In genomic region chr1:107353046-107353445, GRCm38 (mm10) we compare ENCODE assay signal across 16 mouse cellular contexts. TPM values are rescaled to one million over a fixed set of nuclear protein-coding genes. Genes with fewer than 3 reads are reported as not detected.
DNase-seq lines count a peak whose midpoint lies in the region; ATAC-seq and TF ChIP-seq lines count a peak whose summit lies in the region.
"Had no signal": no experiment of that assay in that cellular context is flagged by ENCODE, and none has a peak within 500 bp of the region (broad histone marks: within the 10 kb centered on the region; RNA-seq: fewer than 3 reads in every experiment).

No protein-coding gene starts in this region.

- TF ChIP-seq CTCF in liver, adult 2 months (IDR thresholded peaks at IDR 0.05; ENCODE audit: low read depth, low read length) = no peak
- TF ChIP-seq CTCF in brain, embryonic 14.5 days (IDR thresholded peaks at IDR 0.05; ENCODE audit: borderline replicate concordance, extremely low read depth, insufficient read depth, insufficient read length) = peak; percentile 3; the same call in 1 of the 2 replicates

- no peaks in the 10 kb centered on the region for H3K4me1 ChIP-seq in liver, adult 2 months (ENCODE audit: control insufficient read depth, insufficient read depth, low read length)
- no peaks in the 10 kb centered on the region for H3K4me1 ChIP-seq in liver, embryonic 12.5 days
- H3K4me1 ChIP-seq: embryonic facial prominence, embryonic 12.5 days; neural tube, embryonic 13.5 days; stomach, embryonic 15.5 days had no signal

- no peak overlapping the region for H3K4me2 ChIP-seq in liver, embryonic 12.5 days
- H3K4me2 ChIP-seq: embryonic facial prominence, embryonic 12.5 days; heart, embryonic 11.5 days; midbrain, embryonic 11.5 days; neural tube, embryonic 13.5 days; stomach, embryonic 15.5 days had no signal

- peak; percentile 5 for DNase-seq in adrenal gland, postnatal 10 days
- no peak for DNase-seq in adrenal gland, postnatal 14 days
- peak; percentile 6 for DNase-seq in liver, adult 2 months (ENCODE audit: extremely low read depth, low read depth, low spot score)
- DNase-seq in brain, embryonic 14.5 days (ENCODE audit: low read depth) = no peak
- DNase-seq in natural killer cell, adult 2 months (ENCODE audit: low spot score in 2 of 2) = no peak
- no peak for DNase-seq in cerebellum, adult 8-10 months
- DNase-seq: kidney, postnatal 10 days; lung, adult 2 months had no signal

- 33% methylated on average over 3 of the region's 3 CpGs for WGBS in liver, adult 2 months
- 20% methylated on average over 3 of the region's 3 CpGs for WGBS in liver, embryonic 12.5 days (ENCODE audit: insufficient replicate concordance)

- no peaks in the 10 kb centered on the region for H3K27me3 ChIP-seq in liver, adult 2 months (ENCODE audit: control insufficient read depth, insufficient read depth, low read length)
- H3K27me3 ChIP-seq in liver, embryonic 12.5 days (replicated peaks) = no peaks in the 10 kb centered on the region
- H3K27me3 ChIP-seq: embryonic facial prominence, embryonic 12.5 days; neural tube, embryonic 13.5 days; stomach, embryonic 15.5 days had no signal

- TF ChIP-seq POLR2A in liver, adult 2 months (IDR thresholded peaks at IDR 0.05; ENCODE audit: extremely low read depth, insufficient read depth, low read length) = no peak
- no peak for TF ChIP-seq POLR2A in brain, embryonic 14.5 days (IDR thresholded peaks at IDR 0.05; ENCODE audit: borderline replicate concordance, extremely low read depth, insufficient read depth, insufficient read length, poor library complexity, severe bottlenecking)

- no peaks in the 10 kb centered on the region for H3K79me2 ChIP-seq in liver, adult 2 months (ENCODE audit: control insufficient read depth, insufficient read depth, low read length)

- no peaks in the 10 kb centered on the region for H3K9me3 ChIP-seq in liver, embryonic 12.5 days (replicated peaks)
- H3K9me3 ChIP-seq: embryonic facial prominence, embryonic 12.5 days; neural tube, embryonic 13.5 days; stomach, embryonic 15.5 days had no signal

- H3K36me3 ChIP-seq in liver, adult 2 months (ENCODE audit: control insufficient read depth, insufficient read depth, low read length) = no peaks in the 10 kb centered on the region
- no peaks in the 10 kb centered on the region for H3K36me3 ChIP-seq in liver, embryonic 12.5 days
- H3K36me3 ChIP-seq: embryonic facial prominence, embryonic 12.5 days; neural tube, embryonic 13.5 days; stomach, embryonic 15.5 days had no signal

- H3K27ac ChIP-seq in liver, adult 2 months (replicated peaks; ENCODE audit: insufficient read depth, low read depth, low read length) = no peak overlapping the region
- no peak overlapping the region for H3K27ac ChIP-seq in liver, embryonic 12.5 days
- H3K27ac ChIP-seq: embryonic facial prominence, embryonic 12.5 days; neural tube, embryonic 13.5 days; stomach, embryonic 15.5 days had no signal

- ATAC-seq in liver, embryonic 12.5 days = no peak
- 0 out of 2 replicates have a peak, but pooled peaks have one; percentile 61 for ATAC-seq in monocyte, adult 5-6 weeks (replicated peaks; ENCODE audit: insufficient number of reproducible peaks, low FRiP score, low TSS enrichment, poor library complexity, severe bottlenecking)

- no peak overlapping the region for H3K4me3 ChIP-seq in liver, adult 2 months (ENCODE audit: insufficient read depth, low read depth, low read length)
- no peak overlapping the region for H3K4me3 ChIP-seq in liver, embryonic 12.5 days
- H3K4me3 ChIP-seq: embryonic facial prominence, embryonic 12.5 days; neural tube, embryonic 13.5 days; stomach, embryonic 15.5 days had no signal

- no peak overlapping the region for H3K9ac ChIP-seq in liver, adult 2 months (ENCODE audit: low read depth, low read length)
- no peak overlapping the region for H3K9ac ChIP-seq in liver, embryonic 12.5 days
- H3K9ac ChIP-seq: embryonic facial prominence, embryonic 12.5 days; neural tube, embryonic 13.5 days; stomach, embryonic 15.5 days had no signal

RNA-seq across cellular contexts. Expression of gene Serpinb11, which starts 8.0 kb away (rescaled TPM):
- not detected for total RNA-seq in adrenal gland, postnatal 10 days (2021)
- not detected in 2 replicates for total RNA-seq in adrenal gland, postnatal 14 days (2021)
- not detected in 2 replicates for total RNA-seq in liver, adult 2 months (2014; rRNA removed)
- polyA plus RNA-seq in liver, adult 2 months (2012; rRNA removed) = not detected in 2 replicates
- polyA plus RNA-seq in liver, embryonic 12.5 days (2016; fragmentation: Nextera tagmentation; extraction: Ambion mirVana) = not detected in 2 replicates
- not detected in 2 replicates for polyA plus RNA-seq in brain, embryonic 14.5 days (2012; rRNA removed)
- not detected in 3 replicates for total RNA-seq in monocyte, adult 5-6 weeks (2017)
- total RNA-seq: left cerebral cortex, postnatal 14 days had no signal
- polyA plus RNA-seq: embryonic facial prominence, embryonic 12.5 days; heart, embryonic 11.5 days; midbrain, embryonic 11.5 days; neural tube, embryonic 13.5 days had no signal

RNA-seq across cellular contexts. Expression of gene Serpinb7, which starts 46.4 kb away (rescaled TPM):
- not detected for total RNA-seq in adrenal gland, postnatal 10 days (2021)
- not detected in 2 replicates for total RNA-seq in adrenal gland, postnatal 14 days (2021)
- 0.18 TPM in 1 of 2 replicates, not detected in the other for total RNA-seq in liver, adult 2 months (2014; rRNA removed)
- polyA plus RNA-seq in liver, adult 2 months (2012; rRNA removed) = 0.37 TPM in 1 of 2 replicates, not detected in the other
- polyA plus RNA-seq in liver, embryonic 12.5 days (2016; fragmentation: Nextera tagmentation; extraction: Ambion mirVana) = not detected in 2 replicates
- polyA plus RNA-seq in brain, embryonic 14.5 days (2012; rRNA removed) = 0.14 and 0.59 TPM in 2 replicates
- total RNA-seq in monocyte, adult 5-6 weeks (2017) = not detected in 3 replicates
- total RNA-seq: left cerebral cortex, postnatal 14 days had no signal
- polyA plus RNA-seq: heart, embryonic 11.5 days; midbrain, embryonic 11.5 days; neural tube, embryonic 13.5 days had no signal

Comparison
In these comparisons a context has a peak if more than half of its experiments do, and no peak if none do; other contexts are left out.
1. DNase-seq: peak in adrenal gland, postnatal 10 days (single experiment) and liver, adult 2 months (single experiment); none in adrenal gland, postnatal 14 days (single experiment), brain, embryonic 14.5 days (single experiment), natural killer cell, adult 2 months (0 of 2) and cerebellum, adult 8-10 months (single experiment).